Mouse (Mus musculus): ENCODE results near the gene Uqcc2.

DNA sequence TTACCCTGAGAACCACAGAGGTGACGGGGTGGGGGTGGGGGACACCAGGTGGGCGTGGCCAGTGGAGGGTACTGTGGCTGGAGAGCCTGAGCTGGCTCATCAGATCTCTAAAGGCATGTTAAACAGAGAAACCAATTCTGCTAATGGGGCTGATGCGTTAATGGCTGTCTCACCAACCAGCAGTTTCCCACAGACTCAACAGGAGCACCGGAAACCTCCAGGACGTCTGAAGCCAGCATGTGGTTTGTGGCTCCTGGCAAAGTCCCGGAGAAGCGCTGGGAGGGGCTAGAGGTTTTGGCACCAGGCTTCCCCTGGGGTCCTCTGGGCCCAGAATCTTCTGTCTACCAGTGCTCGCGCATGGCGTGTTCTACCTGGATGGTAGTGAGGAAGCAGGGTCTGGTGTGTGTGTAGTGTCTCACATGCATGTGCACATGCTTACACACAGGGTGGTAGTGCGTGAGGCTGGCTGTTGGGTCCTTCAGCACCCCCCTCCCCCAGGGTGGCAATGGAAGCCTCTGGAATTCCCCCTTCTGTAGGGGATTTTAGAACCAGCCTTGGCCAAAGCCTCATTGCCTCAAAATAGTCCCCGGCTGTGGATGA, 46.1 kb upstream of the Uqcc2 start:
- TF ChIP-seq USF1 (IDR thresholded peaks at IDR 0.05; ENCODE audit: low read depth) (no peak), MYOG (IDR thresholded peaks at IDR 0.05; ENCODE audit: control insufficient read depth in 1 of 3, insufficient read depth in 1 of 3, insufficient read length in 2 of 3, low read depth in 2 of 3) (no peak)
